Mouse (Mus musculus) hindbrain, embryonic 12.5 days (tissue): Measurements from ENCODE around the gene Ppp1r12a. TPM values are rescaled to one million over a fixed set of nuclear protein-coding genes. Genes with fewer than 3 reads are reported as not detected.
A peak's percentile ranks its signal among the peaks of the same experiment; 100 is the strongest.

ENCODE experiments used
- ATAC-seq: fragments of 200-750 bp; cut with Nextera tagmentation; 2 replicates; pipeline ENCODE4 v1.8.0; 2017; ENCODE audit warnings: moderate TSS enrichment; ENCODE audit not compliant: low FRiP score
- H3K27ac ChIP-seq: fragments of 300-500 bp; sonication (generic); 2 replicates; pipeline ENCODE4 v1.5.1; 2016; ENCODE audit warnings: mild to moderate bottlenecking
- H3K27me3 ChIP-seq: fragments of 300-500 bp; sonication (generic); 2 replicates; pipeline ENCODE4 v1.6.1; 2016; ENCODE audit warnings: mild to moderate bottlenecking
- H3K36me3 ChIP-seq: fragments of 300-500 bp; sonication (generic); 2 replicates; pipeline ENCODE4 v1.6.1; 2016; ENCODE audit warnings: mild to moderate bottlenecking
- H3K4me1 ChIP-seq: fragments of 300-500 bp; sonication (generic); 2 replicates; pipeline ENCODE4 v1.6.1; 2016
- H3K4me2 ChIP-seq: fragments of 300-500 bp; sonication (generic); replicated peaks from 2 replicates; pipeline ENCODE4 v1.6.1; 2016; ENCODE audit warnings: mild to moderate bottlenecking
- H3K4me3 ChIP-seq: fragments of 300-500 bp; sonication (generic); 2 replicates; pipeline ENCODE4 v1.5.1; 2016; ENCODE audit warnings: mild to moderate bottlenecking
- H3K9ac ChIP-seq: fragments of 300-500 bp; sonication (generic); 2 replicates; pipeline ENCODE4 v1.6.1; 2016; ENCODE audit warnings: mild to moderate bottlenecking, moderate library complexity
- H3K9me3 ChIP-seq: fragments of 300-500 bp; sonication (generic); replicated peaks from 2 replicates; pipeline ENCODE4 v1.6.1; 2016; ENCODE audit warnings: mild to moderate bottlenecking
- WGBS: fragments of 180-500 bp; shearing (Covaris S2); methylation state at CpG from one replicate; pipeline ENCODE4 v1.1.7; 2016; 5-methylcytosine and 5-hydroxymethylcytosine counted together
- polyA plus RNA-seq: library from polyadenylated mRNA; unstranded; fragments of >200 nt; fragmentation: Nextera tagmentation; extraction: Ambion mirVana; gene quantifications from 2 replicates; pipeline ENCODE4 v1.2.1, GENCODE M21; 2016

Ppp1r12a gene
- polyA plus RNA-seq, 1 experiment from 2014 or later, result 93.0 TPM

- peaks cover 8% of the 10 kb centered on the region for H3K4me1 ChIP-seq
- H3K9ac ChIP-seq, result no peak overlapping the region
- H3K4me3 ChIP-seq, result no peak overlapping the region
- 0 out of 2 replicates have a peak, but pooled peaks cover 3% of the 10 kb centered on the region for H3K36me3 ChIP-seq
- WGBS, result 89% methylated on average over 2 of the region's 2 CpGs
- no peaks in the 10 kb centered on the region for H3K9me3 ChIP-seq
- H3K27ac ChIP-seq, result no peak overlapping the region
- no peaks in the 10 kb centered on the region for H3K27me3 ChIP-seq
- no peak for ATAC-seq
- no peak overlapping the region for H3K4me2 ChIP-seq
These were observed 27.3 kb downstream of the Ppp1r12a start for GRCm38 (mm10) chr10:108189303-108189702.

- ATAC-seq, result no peak
- 92% methylated on average over 3 of the region's 3 CpGs for WGBS
- Histone ChIP-seq H3K9ac (no peak overlapping the region), H3K36me3 (0 out of 2 replicates have a peak, but pooled peaks cover 3% of the 10 kb centered on the region), H3K4me2 (no peak overlapping the region), H3K4me3 (no peak overlapping the region), H3K27ac (no peak overlapping the region), H3K9me3 (no peaks in the 10 kb centered on the region), H3K27me3 (no peaks in the 10 kb centered on the region), H3K4me1 (peaks cover 8% of the 10 kb centered on the region)
These were observed 28.0 kb downstream of the Ppp1r12a start for GRCm38 (mm10) chr10:108189986-108190385.

GRCm38 (mm10) chr10:108190626-108191025 lies 28.6 kb downstream of the Ppp1r12a start:
- Histone ChIP-seq H3K27me3 (no peaks in the 10 kb centered on the region), H3K27ac (no peak overlapping the region), H3K4me3 (no peak overlapping the region), H3K9me3 (no peaks in the 10 kb centered on the region), H3K36me3 (0 out of 2 replicates have a peak, but pooled peaks cover 3% of the 10 kb centered on the region), H3K4me2 (no peak overlapping the region), H3K4me1 (peaks cover 6% of the 10 kb centered on the region; the same call in 1 of the 2 replicates), H3K9ac (no peak overlapping the region)
- ATAC-seq, result no peak

GRCm38 (mm10) chr10:108191381-108191787 lies 29.4 kb downstream of the Ppp1r12a start:
- WGBS, result 70% methylated on average over 8 of the region's 8 CpGs
- no peaks in the 10 kb centered on the region for H3K27me3 ChIP-seq
- no peak overlapping the region for H3K27ac ChIP-seq
- no peak for ATAC-seq
- no peak overlapping the region for H3K4me3 ChIP-seq
- H3K4me1 ChIP-seq, result peaks cover 6% of the 10 kb centered on the region; the same call in 1 of the 2 replicates
- no peak overlapping the region for H3K4me2 ChIP-seq
- H3K9ac ChIP-seq, result no peak overlapping the region
- 0 out of 2 replicates have a peak, but pooled peaks cover 3% of the 10 kb centered on the region for H3K36me3 ChIP-seq
- no peaks in the 10 kb centered on the region for H3K9me3 ChIP-seq

- Histone ChIP-seq H3K4me1 (peaks cover 6% of the 10 kb centered on the region; the same call in 1 of the 2 replicates), H3K4me3 (no peak overlapping the region), H3K36me3 (0 out of 2 replicates have a peak, but pooled peaks cover 3% of the 10 kb centered on the region), H3K9me3 (no peaks in the 10 kb centered on the region), H3K27ac (no peak overlapping the region), H3K9ac (no peak overlapping the region), H3K27me3 (no peaks in the 10 kb centered on the region), H3K4me2 (no peak overlapping the region)
- 78% methylated on average over 2 of the region's 2 CpGs for WGBS
- ATAC-seq, result no peak
These were observed 30.3 kb downstream of the Ppp1r12a start for GRCm38 (mm10) chr10:108192306-108192705.

GRCm38 (mm10) chr10:108196124-108196523 lies 34.1 kb downstream of the Ppp1r12a start:
- no peak for ATAC-seq
- no peak overlapping the region for H3K4me3 ChIP-seq
- H3K9me3 ChIP-seq, result no peaks in the 10 kb centered on the region
- WGBS, result 94% methylated on average over 2 of the region's 2 CpGs
- peaks cover 3% of the 10 kb centered on the region; the same call in 1 of the 2 replicates for H3K36me3 ChIP-seq
- H3K9ac ChIP-seq, result no peak overlapping the region
- no peak overlapping the region for H3K27ac ChIP-seq
- H3K27me3 ChIP-seq, result no peaks in the 10 kb centered on the region
- H3K4me2 ChIP-seq, result no peak overlapping the region
- peaks cover 5% of the 10 kb centered on the region; the same call in 1 of the 2 replicates for H3K4me1 ChIP-seq

GRCm38 (mm10) chr10:108197498-108197897 lies 35.5 kb downstream of the Ppp1r12a start:
- no peaks in the 10 kb centered on the region for H3K9me3 ChIP-seq
- no peaks in the 10 kb centered on the region for H3K27me3 ChIP-seq
- 97% methylated on average over 1 of the region's 1 CpGs for WGBS
- H3K36me3 ChIP-seq, result peaks cover 3% of the 10 kb centered on the region; the same call in 1 of the 2 replicates
- no peak overlapping the region for H3K27ac ChIP-seq
- no peak overlapping the region for H3K4me2 ChIP-seq
- H3K4me1 ChIP-seq, result no peaks in the 10 kb centered on the region
- ATAC-seq, result 0 out of 2 replicates have a peak, but pooled peaks have one; percentile 44
- no peak overlapping the region for H3K4me3 ChIP-seq
- H3K9ac ChIP-seq, result no peak overlapping the region

GRCm38 (mm10) chr10:108198945-108199344 lies 37.0 kb downstream of the Ppp1r12a start:
- WGBS, result 96% methylated on average over 2 of the region's 2 CpGs
- peaks cover 3% of the 10 kb centered on the region; the same call in 1 of the 2 replicates for H3K36me3 ChIP-seq
- H3K4me2 ChIP-seq, result no peak overlapping the region
- H3K4me3 ChIP-seq, result no peak overlapping the region
- no peak overlapping the region for H3K27ac ChIP-seq
- no peak for ATAC-seq
- no peaks in the 10 kb centered on the region for H3K4me1 ChIP-seq
- no peak overlapping the region for H3K9ac ChIP-seq
- no peaks in the 10 kb centered on the region for H3K9me3 ChIP-seq
- no peaks in the 10 kb centered on the region for H3K27me3 ChIP-seq

GRCm38 (mm10) chr10:108202126-108202525 lies 40.1 kb downstream of the Ppp1r12a start:
- WGBS, result 96% methylated on average over 4 of the region's 4 CpGs
- no peak overlapping the region for H3K27ac ChIP-seq
- no peak overlapping the region for H3K4me3 ChIP-seq
- H3K9ac ChIP-seq, result no peak overlapping the region
- H3K4me1 ChIP-seq, result no peaks in the 10 kb centered on the region
- peaks cover 6% of the 10 kb centered on the region; the same call in 1 of the 2 replicates for H3K36me3 ChIP-seq
- H3K27me3 ChIP-seq, result no peaks in the 10 kb centered on the region
- no peaks in the 10 kb centered on the region for H3K9me3 ChIP-seq
- peak; percentile 46; the same call in 1 of the 2 replicates for ATAC-seq
- no peak overlapping the region for H3K4me2 ChIP-seq

GRCm38 (mm10) chr10:108203440-108203839 lies 41.4 kb downstream of the Ppp1r12a start:
- ATAC-seq, result no peak
- H3K36me3 ChIP-seq, result peaks cover 6% of the 10 kb centered on the region; the same call in 1 of the 2 replicates

GRCm38 (mm10) chr10:108209396-108209795 lies 47.4 kb downstream of the Ppp1r12a start:
- ATAC-seq, result no peak
- Histone ChIP-seq H3K27me3 (no peaks in the 10 kb centered on the region), H3K4me1 (0 out of 2 replicates have a peak, but pooled peaks cover 2% of the 10 kb centered on the region), H3K4me2 (no peak overlapping the region), H3K4me3 (no peak overlapping the region), H3K27ac (no peak overlapping the region), H3K9ac (no peak overlapping the region), H3K9me3 (no peaks in the 10 kb centered on the region), H3K36me3 (0 out of 2 replicates have a peak, but pooled peaks cover 4% of the 10 kb centered on the region)
- WGBS, result 75% methylated on average over 5 of the region's 5 CpGs

More at GRCm38 (mm10) chr10:108203440-108203839, 41.4 kb downstream of the Ppp1r12a start:
- H3K4me1 ChIP-seq, result 0 out of 2 replicates have a peak, but pooled peaks cover 2% of the 10 kb centered on the region
- no peak overlapping the region for H3K27ac ChIP-seq
- no peak overlapping the region for H3K4me2 ChIP-seq
- no peaks in the 10 kb centered on the region for H3K9me3 ChIP-seq
- H3K27me3 ChIP-seq, result no peaks in the 10 kb centered on the region
- no peak overlapping the region for H3K9ac ChIP-seq
- H3K4me3 ChIP-seq, result no peak overlapping the region

GRCm38 (mm10) chr10:108224413-108224812 lies 62.4 kb downstream of the Ppp1r12a start:
- Histone ChIP-seq H3K9me3 (no peaks in the 10 kb centered on the region), H3K4me3 (no peak overlapping the region), H3K27ac (no peak overlapping the region), H3K9ac (no peak overlapping the region), H3K4me1 (no peaks in the 10 kb centered on the region), H3K4me2 (no peak overlapping the region), H3K36me3 (peaks cover 4% of the 10 kb centered on the region; the same call in 1 of the 2 replicates), H3K27me3 (no peaks in the 10 kb centered on the region)
- no peak for ATAC-seq
- 92% methylated on average over 5 of the region's 5 CpGs for WGBS

GRCm38 (mm10) chr10:108237049-108237448 lies 75.1 kb downstream of the Ppp1r12a start:
- 95% methylated on average over 3 of the region's 3 CpGs for WGBS

More at GRCm38 (mm10) chr10:108237049-108237448, 75.1 kb downstream of the Ppp1r12a start:
- no peak overlapping the region for H3K9ac ChIP-seq
- no peaks in the 10 kb centered on the region for H3K4me1 ChIP-seq
- H3K36me3 ChIP-seq, result peaks cover 10% of the 10 kb centered on the region
- no peak overlapping the region for H3K27ac ChIP-seq
- H3K27me3 ChIP-seq, result no peaks in the 10 kb centered on the region
- no peaks in the 10 kb centered on the region for H3K9me3 ChIP-seq
- no peak overlapping the region for H3K4me3 ChIP-seq
- no peak for ATAC-seq
- H3K4me2 ChIP-seq, result no peak overlapping the region
